Mouse (Mus musculus): ENCODE data around the gene Olfr355.

The Olfr355 gene

DNA sequence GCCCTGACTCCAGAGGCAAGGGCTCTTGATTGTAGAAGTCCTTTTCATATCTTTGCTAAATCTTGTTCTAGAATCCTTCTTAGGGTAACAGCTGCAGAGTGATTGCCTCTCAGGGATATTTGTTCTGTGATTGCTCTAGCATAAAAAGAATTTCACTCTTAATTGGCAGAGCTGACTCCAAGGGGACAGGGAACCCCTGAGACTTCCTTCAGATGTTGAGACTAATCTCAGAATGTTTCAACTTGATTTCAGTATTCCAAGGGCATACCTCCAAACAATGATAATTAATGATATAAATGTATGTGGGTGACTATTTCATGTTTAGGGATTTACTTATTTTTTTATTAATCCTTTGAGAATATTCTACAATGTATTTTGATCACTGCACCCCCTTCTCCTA is at the start of gene Olfr355:
TSS of gene Olfr355 (minus strand) at position 101 of the 400 bp plus-strand sequence.
- no peak for DNase-seq (ENCODE audit: low spot score)

DNA sequence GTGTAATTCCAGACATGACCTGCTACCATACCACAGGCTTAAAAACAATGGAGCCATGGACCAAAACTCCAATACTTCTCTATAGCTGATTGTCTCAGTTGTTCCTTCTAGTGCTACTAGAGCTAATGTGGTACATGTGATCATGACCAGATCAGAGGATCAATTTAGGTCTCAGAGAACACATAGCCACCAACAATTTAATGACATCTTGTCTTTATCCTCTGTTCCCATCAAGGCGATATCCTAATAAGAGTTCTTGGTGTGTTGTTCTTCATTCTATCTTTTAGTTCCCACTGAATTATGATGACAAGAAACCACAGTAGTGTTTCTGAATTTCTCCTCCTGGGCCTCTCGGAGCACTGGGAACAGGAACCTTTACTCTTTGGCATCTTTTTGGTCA is 8.1 kb upstream of the Olfr355 start, which contains the start of gene Olfr356:
TSS of gene Olfr356 (plus strand) at position 301 of the 400 bp plus-strand sequence.
- no peak for DNase-seq (ENCODE audit: low spot score)

DNA sequence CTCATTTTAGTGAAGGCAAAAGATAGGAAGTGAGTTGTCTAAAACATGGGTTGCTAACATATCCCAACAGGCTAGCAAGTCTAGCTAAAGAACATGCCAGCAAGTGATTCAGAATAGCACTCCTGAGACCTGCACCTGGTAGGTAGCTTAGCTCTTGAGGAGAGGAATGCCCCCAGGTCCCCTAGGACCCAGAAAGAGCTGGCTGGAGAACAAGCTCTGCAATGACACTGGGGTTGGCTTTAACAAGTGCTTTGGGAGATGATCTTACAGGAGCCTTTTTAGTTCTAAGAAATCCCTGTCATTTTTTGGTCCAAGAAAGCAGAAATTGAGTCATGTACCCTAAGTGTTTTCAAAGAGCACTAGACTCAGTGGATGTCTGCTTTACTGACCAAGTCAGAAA is 23.3 kb downstream of the Olfr355 start, which contains the start of gene Olfr354:
TSS of gene Olfr354 (plus strand) at position 301 of the 400 bp plus-strand sequence.
- no peak for DNase-seq (ENCODE audit: low spot score)

DNA sequence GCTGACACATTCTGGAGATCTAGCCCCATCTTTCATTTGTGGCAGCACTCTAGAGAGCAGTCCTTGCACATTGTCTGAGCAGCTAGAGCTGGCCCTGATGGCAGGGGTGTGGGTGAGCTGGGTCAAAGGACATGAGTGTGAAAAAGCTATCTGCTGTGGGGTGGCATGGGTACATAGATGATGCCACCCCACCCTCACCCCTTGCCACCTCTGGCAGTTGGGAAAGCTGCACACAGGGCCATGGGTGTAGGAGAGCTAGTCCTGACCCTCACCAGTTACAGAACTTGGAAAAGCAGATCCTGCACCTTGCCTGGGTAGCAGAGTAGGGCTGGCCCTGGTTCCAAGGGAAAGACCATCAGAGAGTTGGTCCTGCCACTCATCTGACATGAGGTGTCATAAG is 31.6 kb downstream of the Olfr355 start:
- no peak for DNase-seq (ENCODE audit: low spot score)

DNA sequence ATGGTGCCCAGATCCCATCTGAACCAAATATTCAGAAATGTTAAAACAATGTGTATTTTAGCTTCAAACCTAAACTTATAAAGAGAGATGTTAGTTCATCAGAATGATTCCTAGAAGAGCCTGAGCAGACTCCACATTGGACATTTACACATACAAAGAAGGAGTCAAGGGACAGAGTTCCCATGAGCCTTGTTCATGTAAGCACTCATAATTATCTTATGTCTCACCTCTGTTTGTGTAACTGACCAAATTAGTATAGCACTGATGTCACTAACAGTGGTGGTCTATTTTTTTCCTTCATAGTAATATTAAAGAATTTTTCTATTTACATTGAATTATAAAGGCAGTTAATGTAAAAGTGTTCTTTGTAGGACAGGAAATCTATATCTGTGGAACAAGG is 35.9 kb downstream of the Olfr355 start, which contains the start of gene Olfr353:
TSS of gene Olfr353 (minus strand) at position 101 of the 400 bp plus-strand sequence.
- no peak for DNase-seq (ENCODE audit: low spot score)
